Mouse (Mus musculus): ENCODE measurements around the gene Hdhd5.

GRCm38 (mm10) chr6:120550173-120550572 is 19.1 kb upstream of the Hdhd5 start:
- no peak for TF ChIP-seq CTCF (IDR thresholded peaks at IDR 0.05; ENCODE audit: low read depth, low read length)
- TF ChIP-seq POLR2A (IDR thresholded peaks at IDR 0.05; ENCODE audit: borderline replicate concordance, low read depth, low read length), result no peak
